Mouse (Mus musculus) hindbrain, postnatal 0 days (tissue): ENCODE data around the gene Klk1. TPM values are rescaled to one million over a fixed set of nuclear protein-coding genes. Genes with fewer than 3 reads are reported as not detected.
"Not testable (repeated sequence)": the region's sequence is repeated elsewhere in the genome, so short reads cannot be mapped to it uniquely, and the experiment has no call there.

Source experiments
- ATAC-seq: fragments of 200-750 bp; cut with Nextera tagmentation; 2 replicates; pipeline ENCODE4 v1.8.0; 2017; ENCODE audit warnings: mild to moderate bottlenecking, moderate TSS enrichment, moderate library complexity
- DNase-seq: peaks from one replicate; pipeline ENCODE4 v3.0.0-alpha.2; 2015; ENCODE audit warnings: low spot score
- H3K27ac ChIP-seq: fragments of 300-500 bp; sonication (generic); 2 replicates; pipeline ENCODE4 v1.5.1; 2014; ENCODE audit warnings: mild to moderate bottlenecking
- H3K27me3 ChIP-seq: fragments of 300-500 bp; sonication (generic); 2 replicates; pipeline ENCODE4 v1.6.1; 2014; ENCODE audit warnings: low read length, mixed read lengths; ENCODE audit not compliant: insufficient read depth
- H3K36me3 ChIP-seq: fragments of 300-500 bp; sonication (generic); 2 replicates; pipeline ENCODE4 v1.6.1; 2014; ENCODE audit warnings: low read length, mixed read lengths; ENCODE audit not compliant: insufficient read depth
- H3K4me1 ChIP-seq: fragments of 300-500 bp; sonication (generic); 2 replicates; pipeline ENCODE4 v1.6.1; 2014; ENCODE audit warnings: antibody characterized with exemption, low read length, mixed read lengths; ENCODE audit not compliant: insufficient read depth
- H3K4me2 ChIP-seq: fragments of 300-500 bp; sonication (generic); 2 replicates; pipeline ENCODE4 v1.6.1; 2014; ENCODE audit warnings: low read depth, mild to moderate bottlenecking, low read length, moderate library complexity, mixed read lengths
- H3K4me3 ChIP-seq: fragments of 300-500 bp; sonication (generic); 2 replicates; pipeline ENCODE4 v1.5.1; 2014; ENCODE audit warnings: low read length
- H3K9ac ChIP-seq: fragments of 300-500 bp; sonication (generic); replicated peaks from 2 replicates; pipeline ENCODE4 v1.6.1; 2014; ENCODE audit warnings: mild to moderate bottlenecking, low read length, moderate library complexity, mixed read lengths
- H3K9me3 ChIP-seq: fragments of 300-500 bp; sonication (generic); 2 replicates; pipeline ENCODE4 v1.6.1; 2016; ENCODE audit warnings: low read length, mixed read lengths
- CTCF ChIP-seq: IDR thresholded peaks from 2 replicates; pipeline ENCODE4 v1.5.1; 2016; ENCODE audit warnings: antibody characterized with exemption, control low read depth, low read depth
- WGBS: fragments of 180-500 bp; shearing (Covaris S2); extraction: QIAGEN DNeasy Blood & Tissue Kit; methylation state at CpG from one replicate; pipeline ENCODE4 v1.1.7; 2014; 5-methylcytosine and 5-hydroxymethylcytosine counted together
- polyA plus RNA-seq: library from polyadenylated mRNA; unstranded; fragments of >200 nt; fragmentation: Nextera tagmentation; extraction: Ambion mirVana; gene quantifications from 2 replicates; pipeline ENCODE4 v1.2.1, GENCODE M21; 2015
- total RNA-seq: library from RNA; depleted of rRNA; stranded (reverse); fragments of >200 nt; gene quantifications from 2 replicates; pipeline ENCODE4 v1.2.3, GENCODE M21; 2014

Klk1 gene
- total and polyA plus RNA-seq, 2 experiments from 2014 or later: not detected

GRCm38 (mm10) chr7:44241163-44241562 is 16.0 kb downstream of the Klk1 start:
- H3K9me3 ChIP-seq: no peaks in the 10 kb centered on the region
- no peaks in the 10 kb centered on the region for H3K36me3 ChIP-seq
- H3K27me3 ChIP-seq: no peaks in the 10 kb centered on the region
- H3K4me3 ChIP-seq: no peak overlapping the region
- no peak overlapping the region for H3K27ac ChIP-seq
- H3K4me1 ChIP-seq: peaks cover 4% of the 10 kb centered on the region; the same call in 1 of the 2 replicates
- 72% methylated on average over 2 of the region's 2 CpGs for WGBS
- TF ChIP-seq CTCF: no peak
- no peak overlapping the region for H3K9ac ChIP-seq
- no peak overlapping the region for H3K4me2 ChIP-seq
- DNase-seq (no peak), ATAC-seq (no peak)

GRCm38 (mm10) chr7:44244080-44244479 is 18.9 kb downstream of the Klk1 start:
- Histone ChIP-seq H3K4me2 (no peak overlapping the region), H3K27me3 (no peaks in the 10 kb centered on the region), H3K36me3 (0 out of 2 replicates have a peak, but pooled peaks cover 2% of the 10 kb centered on the region), H3K9ac (no peak overlapping the region), H3K4me1 (peaks cover 10% of the 10 kb centered on the region), H3K9me3 (no peaks in the 10 kb centered on the region), H3K4me3 (no peak overlapping the region), H3K27ac (no peak overlapping the region)
- 50% methylated on average over 1 of the region's 1 CpGs for WGBS
- TF ChIP-seq CTCF: no peak
- ATAC-seq (no peak), DNase-seq (no peak)

GRCm38 (mm10) chr7:44246055-44246983 is 21.2 kb downstream of the Klk1 start, which contains the start of the genes 1700028J19Rik and 2410002F23Rik:
Gene 1700028J19Rik (minus strand): TSS chr7:44246695.
Gene 2410002F23Rik (plus strand): TSS chr7:44246722.
- Histone ChIP-seq H3K4me2 (peak within 1 kb of the TSS; percentile 82), H3K4me3 (peak within 1 kb of the TSS; percentile 91), H3K9ac (peak within 1 kb of the TSS; percentile 99), H3K4me1 (peaks cover 10% of the 10 kb centered on the region), H3K27ac (peak within 1 kb of the TSS; percentile 98), H3K27me3 (no peaks in the 10 kb centered on the region), H3K9me3 (no peaks in the 10 kb centered on the region), H3K36me3 (peaks cover 15% of the 10 kb centered on the region)
- TF ChIP-seq CTCF: no peak; the same call in 1 of the 2 replicates
- ATAC-seq (peak; percentile 89), DNase-seq (peak; percentile 96)
- 1% methylated on average over 62 of the region's 62 CpGs for WGBS

GRCm38 (mm10) chr7:44246984-44247470 is 21.9 kb downstream of the Klk1 start:
- Histone ChIP-seq H3K27ac (peak overlapping the region; percentile 98), H3K9ac (peak overlapping the region; percentile 99), H3K36me3 (peaks cover 15% of the 10 kb centered on the region), H3K9me3 (no peaks in the 10 kb centered on the region), H3K4me2 (peak overlapping the region; percentile 82), H3K4me1 (peaks cover 10% of the 10 kb centered on the region), H3K4me3 (peak overlapping the region; percentile 91), H3K27me3 (no peaks in the 10 kb centered on the region)
- DNase-seq (peak; percentile 78), ATAC-seq (peak; percentile 61)
- under 1% methylated on average over 23 of the region's 23 CpGs for WGBS
- TF ChIP-seq CTCF: no peak

- TF ChIP-seq CTCF: no peak
- Histone ChIP-seq H3K4me3 (peak overlapping the region; percentile 91), H3K27me3 (no peaks in the 10 kb centered on the region), H3K4me2 (peak overlapping the region; percentile 82), H3K9ac (peak overlapping the region; percentile 99; the same call in 1 of the 2 replicates), H3K4me1 (peaks cover 10% of the 10 kb centered on the region), H3K36me3 (peaks cover 15% of the 10 kb centered on the region), H3K27ac (no peak overlapping the region), H3K9me3 (no peaks in the 10 kb centered on the region)
- DNase-seq: no peak
- no peak for ATAC-seq
- 96% methylated on average over 2 of the region's 2 CpGs for WGBS
Measured at GRCm38 (mm10) chr7:44247971-44248370, 22.8 kb downstream of the Klk1 start.

GRCm38 (mm10) chr7:44249248-44249647 is 24.1 kb downstream of the Klk1 start:
- H3K9ac ChIP-seq: no peak overlapping the region
- DNase-seq (no peak), ATAC-seq (no peak)
- peaks cover 10% of the 10 kb centered on the region for H3K4me1 ChIP-seq
- H3K9me3 ChIP-seq: no peaks in the 10 kb centered on the region
- 92% methylated on average over 4 of the region's 4 CpGs for WGBS
- TF ChIP-seq CTCF: no peak
- no peak overlapping the region for H3K4me2 ChIP-seq
- H3K4me3 ChIP-seq: no peak overlapping the region
- H3K36me3 ChIP-seq: peaks cover 15% of the 10 kb centered on the region
- H3K27ac ChIP-seq: no peak overlapping the region
- no peaks in the 10 kb centered on the region for H3K27me3 ChIP-seq

GRCm38 (mm10) chr7:44250732-44251275 is 25.6 kb downstream of the Klk1 start:
- H3K36me3 ChIP-seq: peaks cover 15% of the 10 kb centered on the region
- not testable (repeated sequence) for DNase-seq, H3K4me1 ChIP-seq, H3K4me2 ChIP-seq, H3K27ac ChIP-seq, ATAC-seq, H3K4me3 ChIP-seq, H3K9ac ChIP-seq, H3K9me3 ChIP-seq, H3K27me3 ChIP-seq
- 86% methylated on average over 17 of the region's 17 CpGs for WGBS
